Mouse (Mus musculus) lung, embryonic 16.5 days (tissue): ENCODE data around the gene Stac3. TPM values are rescaled to one million over a fixed set of nuclear protein-coding genes. Genes with fewer than 3 reads are reported as not detected.

Experiments
- ATAC-seq: fragments of 200-750 bp; cut with Nextera tagmentation; 2 replicates; pipeline ENCODE4 v1.8.0; 2017; ENCODE audit warnings: low read depth, mild to moderate bottlenecking, moderate library complexity
- H3K27ac ChIP-seq: fragments of 300-500 bp; sonication (generic); 2 replicates; pipeline ENCODE4 v1.5.1; 2014; ENCODE audit warnings: mild to moderate bottlenecking, control low read depth, low read length
- H3K27me3 ChIP-seq: fragments of 300-500 bp; sonication (generic); 2 replicates; pipeline ENCODE4 v1.6.1; 2014; ENCODE audit warnings: low read depth, low read length, mixed read lengths; ENCODE audit not compliant: control insufficient read depth, insufficient read depth
- H3K36me3 ChIP-seq: fragments of 300-500 bp; sonication (generic); 2 replicates; pipeline ENCODE4 v1.6.1; 2014; ENCODE audit warnings: low read length; ENCODE audit not compliant: control insufficient read depth, insufficient read depth
- H3K4me1 ChIP-seq: fragments of 300-500 bp; sonication (generic); replicated peaks from 2 replicates; pipeline ENCODE4 v1.6.1; 2014; ENCODE audit warnings: low read length, mixed read lengths; ENCODE audit not compliant: control insufficient read depth, insufficient read depth
- H3K4me2 ChIP-seq: fragments of 300-500 bp; sonication (generic); 2 replicates; pipeline ENCODE4 v1.6.1; 2014; ENCODE audit warnings: low read depth, low read length, control low read depth
- H3K4me3 ChIP-seq: fragments of 300-500 bp; sonication (generic); 2 replicates; pipeline ENCODE4 v1.5.1; 2014; ENCODE audit warnings: mild to moderate bottlenecking, low read length, control low read depth
- H3K9ac ChIP-seq: fragments of 300-500 bp; sonication (generic); 2 replicates; pipeline ENCODE4 v1.6.1; 2014; ENCODE audit warnings: low read length, control low read depth
- H3K9me3 ChIP-seq: fragments of 300-500 bp; sonication (generic); 2 replicates; pipeline ENCODE4 v1.6.1; 2016; ENCODE audit warnings: low read length; ENCODE audit not compliant: control insufficient read depth
- WGBS: fragments of 180-500 bp; shearing (Covaris S2); extraction: QIAGEN DNeasy Blood & Tissue Kit; methylation state at CpG from one replicate; pipeline ENCODE4 v1.1.7; 2014; 5-methylcytosine and 5-hydroxymethylcytosine counted together
- polyA plus RNA-seq: library from polyadenylated mRNA; unstranded; fragments of >200 nt; fragmentation: Nextera tagmentation; extraction: Ambion mirVana; gene quantifications from 2 replicates; pipeline ENCODE4 v1.2.1, GENCODE M21; 2015

The Stac3 gene
- polyA plus RNA-seq, 1 experiment from 2014 or later = 1.8 TPM

- no peak for ATAC-seq
- 77% methylated on average over 4 of the region's 4 CpGs for WGBS
- Histone ChIP-seq H3K27me3 (no peaks in the 10 kb centered on the region), H3K4me1 (no peaks in the 10 kb centered on the region), H3K36me3 (peaks cover 34% of the 10 kb centered on the region), H3K9me3 (no peaks in the 10 kb centered on the region), H3K4me2 (no peak overlapping the region), H3K9ac (no peak overlapping the region), H3K4me3 (no peak overlapping the region), H3K27ac (no peak overlapping the region)
These were observed 1.4 kb upstream of the Stac3 start for GRCm38 (mm10) chr10:127500042-127500441.

- peak overlapping the region; percentile 1; the same call in 1 of the 2 replicates for H3K4me3 ChIP-seq
- no peaks in the 10 kb centered on the region for H3K36me3 ChIP-seq
- no peak overlapping the region for H3K27ac ChIP-seq
- H3K9ac ChIP-seq = peak overlapping the region; percentile 32; the same call in 1 of the 2 replicates
- WGBS = 3% methylated on average over 15 of the region's 15 CpGs
- H3K4me2 ChIP-seq = peak overlapping the region; percentile 60
- peaks cover 41% of the 10 kb centered on the region for H3K27me3 ChIP-seq
- no peaks in the 10 kb centered on the region for H3K9me3 ChIP-seq
- H3K4me1 ChIP-seq = peaks cover 32% of the 10 kb centered on the region
- ATAC-seq = peak; percentile 7; the same call in 1 of the 2 replicates
These were observed 6.8 kb downstream of the Stac3 start for GRCm38 (mm10) chr10:127508239-127508638.

- no peaks in the 10 kb centered on the region for H3K9me3 ChIP-seq
- WGBS = under 1% methylated on average over 34 of the region's 35 CpGs
- H3K9ac ChIP-seq = peak overlapping the region; percentile 32; the same call in 1 of the 2 replicates
- peaks cover 45% of the 10 kb centered on the region for H3K27me3 ChIP-seq
- peaks cover 42% of the 10 kb centered on the region for H3K4me1 ChIP-seq
- peak overlapping the region; percentile 60 for H3K4me2 ChIP-seq
- no peaks in the 10 kb centered on the region for H3K36me3 ChIP-seq
- H3K27ac ChIP-seq = no peak overlapping the region
- H3K4me3 ChIP-seq = peak overlapping the region; percentile 42
- ATAC-seq = peak; percentile 59
These were observed 7.8 kb downstream of the Stac3 start for GRCm38 (mm10) chr10:127509051-127509836.

- Histone ChIP-seq H3K27ac (no peak overlapping the region), H3K4me1 (peaks cover 48% of the 10 kb centered on the region), H3K4me3 (peak overlapping the region; percentile 42), H3K9me3 (no peaks in the 10 kb centered on the region), H3K36me3 (no peaks in the 10 kb centered on the region), H3K9ac (no peak overlapping the region), H3K27me3 (peaks cover 47% of the 10 kb centered on the region), H3K4me2 (peak overlapping the region; percentile 60)
- WGBS = 14% methylated on average over 17 of the region's 17 CpGs
- no peak for ATAC-seq
These were observed 8.6 kb downstream of the Stac3 start for GRCm38 (mm10) chr10:127509837-127510701.

GRCm38 (mm10) chr10:127510895-127511617 is 9.6 kb downstream of the Stac3 start:
- H3K9me3 ChIP-seq = no peaks in the 10 kb centered on the region
- ATAC-seq = no peak
- H3K27me3 ChIP-seq = peaks cover 52% of the 10 kb centered on the region
- no peak overlapping the region for H3K9ac ChIP-seq
- peak overlapping the region; percentile 53; the same call in 1 of the 2 replicates for H3K4me3 ChIP-seq
- peak overlapping the region; percentile 88 for H3K4me2 ChIP-seq
- no peaks in the 10 kb centered on the region for H3K36me3 ChIP-seq
- H3K27ac ChIP-seq = no peak overlapping the region
- WGBS = 17% methylated on average over 11 of the region's 11 CpGs
- peaks cover 56% of the 10 kb centered on the region for H3K4me1 ChIP-seq

- H3K9ac ChIP-seq = peak overlapping the region; percentile 65
- under 1% methylated on average over 45 of the region's 46 CpGs for WGBS
- H3K4me3 ChIP-seq = peak overlapping the region; percentile 53
- peaks cover 63% of the 10 kb centered on the region for H3K4me1 ChIP-seq
- no peak overlapping the region for H3K27ac ChIP-seq
- no peaks in the 10 kb centered on the region for H3K36me3 ChIP-seq
- no peaks in the 10 kb centered on the region for H3K9me3 ChIP-seq
- H3K4me2 ChIP-seq = peak overlapping the region; percentile 88
- ATAC-seq = no peak
- peaks cover 52% of the 10 kb centered on the region for H3K27me3 ChIP-seq
These were observed 10.3 kb downstream of the Stac3 start for GRCm38 (mm10) chr10:127511634-127512306.

- Histone ChIP-seq H3K27ac (no peak overlapping the region), H3K4me1 (peaks cover 68% of the 10 kb centered on the region), H3K4me2 (peak overlapping the region; percentile 88), H3K4me3 (peak overlapping the region; percentile 53), H3K27me3 (peaks cover 52% of the 10 kb centered on the region), H3K9me3 (no peaks in the 10 kb centered on the region), H3K9ac (peak overlapping the region; percentile 65; the same call in 1 of the 2 replicates), H3K36me3 (no peaks in the 10 kb centered on the region)
- WGBS = 3% methylated on average over 7 of the region's 7 CpGs
- ATAC-seq = no peak
These were observed 10.8 kb downstream of the Stac3 start for GRCm38 (mm10) chr10:127512307-127512666.

- H3K9ac ChIP-seq = peak overlapping the region; percentile 23
These were observed 11.3 kb downstream of the Stac3 start for GRCm38 (mm10) chr10:127512813-127513212.

More at GRCm38 (mm10) chr10:127512813-127513212, 11.3 kb downstream of the Stac3 start:
- H3K27ac ChIP-seq = no peak overlapping the region
- WGBS = under 1% methylated on average over 27 of the region's 27 CpGs
- H3K27me3 ChIP-seq = peaks cover 47% of the 10 kb centered on the region
- peaks cover 5% of the 10 kb centered on the region for H3K36me3 ChIP-seq
- H3K4me1 ChIP-seq = peaks cover 70% of the 10 kb centered on the region
- H3K9me3 ChIP-seq = no peaks in the 10 kb centered on the region
- peak overlapping the region; percentile 21 for H3K4me3 ChIP-seq
- peak overlapping the region; percentile 88 for H3K4me2 ChIP-seq
- peak; percentile 54 for ATAC-seq
